Mouse (Mus musculus) myocyte (in vitro differentiated cells): Measurements from ENCODE around the gene Slbp.

ENCODE experiments used
- CEBPB ChIP-seq: IDR thresholded peaks from 2 replicates; pipeline ENCODE4 v1.6.1; 2011; ENCODE audit warnings: mild to moderate bottlenecking, moderate library complexity; ENCODE audit not compliant: poor library complexity, insufficient read depth, severe bottlenecking
- E2F4 ChIP-seq: IDR thresholded peaks from one replicate; pipeline ENCODE4 v1.6.1; 2011; ENCODE audit warnings: mild to moderate bottlenecking, control low read depth, moderate library complexity; ENCODE audit not compliant: insufficient read depth
- MAX ChIP-seq: IDR thresholded peaks from one replicate; pipeline ENCODE4 v1.6.1; 2011; ENCODE audit warnings: low read depth, mild to moderate bottlenecking, control low read depth
- MYOD1 ChIP-seq, 3 experiments: IDR thresholded peaks; one replicate each; pipeline ENCODE4 v1.6.1; 2011; ENCODE audit warnings: control low read depth in 2 of 3, low read depth in 2 of 3, mild to moderate bottlenecking in 2 of 3, moderate library complexity in 1 of 3; ENCODE audit not compliant: insufficient read length in 2 of 3, control insufficient read depth in 1 of 3
- MYOG ChIP-seq, 3 experiments: IDR thresholded peaks; one replicate each; pipeline ENCODE4 v1.6.1; 2011; ENCODE audit warnings: control low read depth in 2 of 3, low read depth in 2 of 3, mild to moderate bottlenecking in 2 of 3; ENCODE audit not compliant: insufficient read length in 2 of 3, control insufficient read depth in 1 of 3, insufficient read depth in 1 of 3
- POLR2A ChIP-seq: IDR thresholded peaks from one replicate; pipeline ENCODE4 v1.6.1; 2011; ENCODE audit warnings: low read depth, mild to moderate bottlenecking, control low read depth, moderate library complexity; ENCODE audit not compliant: insufficient read length
- TCF3 ChIP-seq: IDR thresholded peaks from one replicate; pipeline ENCODE4 v1.6.1; 2011; ENCODE audit warnings: low read depth, control low read depth; ENCODE audit not compliant: insufficient read length

GRCm38 (mm10) chr5:33700010-33700409 is 47.6 kb upstream of the Slbp start:
- TF ChIP-seq POLR2A (no peak), TCF3 (no peak), MAX (no peak), CEBPB (no peak), MYOG (IDR thresholded peaks at IDR 0.05; ENCODE audit: control insufficient read depth in 1 of 3, insufficient read depth in 1 of 3, insufficient read length in 2 of 3, low read depth in 2 of 3) (no peak), E2F4 (no peak), MYOD1 (IDR thresholded peaks at IDR 0.05; ENCODE audit: control insufficient read depth in 1 of 3, insufficient read length in 2 of 3, low read depth in 2 of 3) (no peak)
